Mouse (Mus musculus): ENCODE results near the gene Arfip2. TPM values are rescaled to one million over a fixed set of nuclear protein-coding genes. Genes with fewer than 3 reads are reported as not detected.
A peak's percentile ranks its signal among the peaks of the same experiment; 100 is the strongest.

Gene Arfip2
- polyA plus RNA-seq, 1 experiment: 111 TPM

DNA sequence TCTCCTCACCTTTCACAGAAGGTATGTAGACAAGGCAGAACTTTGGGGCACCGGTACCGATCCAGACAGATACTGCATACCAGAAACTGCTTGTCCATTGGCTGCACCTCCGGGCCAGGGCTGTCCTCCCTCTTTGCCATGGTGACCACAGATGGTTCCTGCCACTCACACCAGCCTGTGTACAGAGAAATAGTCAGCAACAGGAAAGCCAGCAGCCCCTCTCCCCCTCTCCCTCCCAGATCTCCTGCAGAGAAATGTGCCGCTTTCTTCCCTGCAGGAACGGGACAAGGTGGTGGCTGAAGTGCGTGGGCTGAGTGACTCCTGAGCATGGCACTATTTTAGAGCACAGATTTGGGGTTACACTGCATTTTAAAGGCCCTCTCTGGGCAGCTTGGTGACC, 14.8 kb downstream of the Arfip2 start:
- H3K27ac ChIP-seq (ENCODE audit: insufficient read depth, low read length): peak overlapping the region; percentile 84
- DNase-seq: peak; percentile 79 to 91
- H3K4me1 ChIP-seq (ENCODE audit: control insufficient read depth, insufficient read depth, low read length): peaks cover 55% of the 10 kb centered on the region
- peak overlapping the region; percentile 52 for H3K4me3 ChIP-seq (replicated peaks; ENCODE audit: insufficient read depth, low read depth, low read length)
- H3K27me3 ChIP-seq (ENCODE audit: control insufficient read depth, insufficient read depth, low read length): no peaks in the 10 kb centered on the region
- WGBS: 2% methylated on average over 6 of the region's 6 CpGs
- TF ChIP-seq POLR2A (IDR thresholded peaks at IDR 0.05; ENCODE audit: borderline replicate concordance, insufficient read depth, low read length): 0 out of 2 replicates have a peak, but pooled peaks have one; percentile 12
- no peak for TF ChIP-seq CTCF (IDR thresholded peaks at IDR 0.05; ENCODE audit: borderline replicate concordance, insufficient read depth, low read depth, low read length)

DNA sequence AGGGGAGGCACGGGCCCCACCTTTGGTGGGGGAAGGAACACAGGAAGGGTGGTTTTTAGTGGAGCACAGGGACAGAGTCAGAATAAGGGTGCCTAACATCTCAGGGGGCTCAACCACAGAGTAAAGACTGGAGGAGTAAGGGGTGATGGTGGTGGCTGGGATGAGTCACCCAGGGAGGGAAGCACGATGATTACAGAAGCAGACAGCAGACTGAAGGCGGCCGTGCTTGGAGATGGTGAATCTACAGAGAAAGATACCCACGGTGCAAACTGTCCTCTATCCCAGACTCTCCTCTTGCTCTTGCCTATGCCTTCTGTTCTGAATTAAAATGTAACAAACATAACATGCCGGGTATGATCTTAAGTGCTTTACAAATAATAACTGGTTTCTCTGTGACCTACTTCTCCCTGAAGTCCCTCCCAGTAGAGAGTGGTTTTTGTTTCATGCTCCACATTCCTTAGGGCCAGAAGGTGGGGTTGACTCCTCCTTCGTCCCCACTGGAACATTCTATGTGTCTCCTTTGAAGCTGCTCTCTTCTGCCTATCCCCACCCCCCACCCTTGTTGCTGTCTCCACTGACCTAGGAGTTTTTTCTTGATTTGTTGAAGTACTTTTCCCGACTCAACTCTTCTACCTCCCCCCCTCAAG, 18.4 kb downstream of the Arfip2 start:
- 58% methylated on average over 8 of the region's 8 CpGs for WGBS
- no peaks in the 10 kb centered on the region for H3K27me3 ChIP-seq (ENCODE audit: control insufficient read depth, insufficient read depth, low read length)
- H3K4me3 ChIP-seq (replicated peaks; ENCODE audit: insufficient read depth, low read depth, low read length): no peak overlapping the region
- TF ChIP-seq POLR2A (IDR thresholded peaks at IDR 0.05; ENCODE audit: borderline replicate concordance, insufficient read depth, low read length) (no peak), CTCF (IDR thresholded peaks at IDR 0.05; ENCODE audit: borderline replicate concordance, insufficient read depth, low read depth, low read length) (no peak)
- peaks cover 45% of the 10 kb centered on the region for H3K4me1 ChIP-seq (ENCODE audit: control insufficient read depth, insufficient read depth, low read length)
- peak in 1 of 2 experiments; percentile 8 for DNase-seq
- H3K27ac ChIP-seq (ENCODE audit: insufficient read depth, low read length): peak overlapping the region; percentile 31; the same call in 1 of the 2 replicates

DNA sequence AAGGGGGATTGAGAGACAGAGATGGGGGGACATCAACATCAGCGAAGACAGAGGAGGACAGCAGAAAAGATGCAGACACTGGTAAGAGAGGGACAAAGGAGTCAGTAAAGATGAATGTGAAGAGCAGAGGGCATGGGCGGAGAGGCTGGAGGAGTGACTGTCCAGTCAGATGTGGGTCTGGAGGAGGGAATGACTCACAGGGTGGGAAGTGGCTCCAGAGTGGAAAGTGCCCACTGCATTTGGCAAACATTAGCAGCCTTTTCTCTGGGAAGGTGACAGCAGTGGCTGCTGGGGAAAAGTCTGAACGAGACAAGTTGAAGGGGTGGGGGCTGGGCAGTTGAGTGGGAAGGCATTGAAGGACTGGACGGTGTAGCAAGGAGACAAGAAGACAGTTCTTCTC, 19.2 kb downstream of the Arfip2 start:
- Histone ChIP-seq H3K4me3 (replicated peaks; ENCODE audit: insufficient read depth, low read depth, low read length) (no peak overlapping the region), H3K4me1 (ENCODE audit: control insufficient read depth, insufficient read depth, low read length) (peaks cover 45% of the 10 kb centered on the region), H3K27ac (ENCODE audit: insufficient read depth, low read length) (no peak overlapping the region), H3K27me3 (ENCODE audit: control insufficient read depth, insufficient read depth, low read length) (no peaks in the 10 kb centered on the region)
- no peak for TF ChIP-seq POLR2A (IDR thresholded peaks at IDR 0.05; ENCODE audit: borderline replicate concordance, insufficient read depth, low read length)
- TF ChIP-seq CTCF (IDR thresholded peaks at IDR 0.05; ENCODE audit: borderline replicate concordance, insufficient read depth, low read depth, low read length): no peak
- WGBS: 55% methylated on average over 4 of the region's 4 CpGs
- DNase-seq: peak in 1 of 2 experiments; percentile 15

DNA sequence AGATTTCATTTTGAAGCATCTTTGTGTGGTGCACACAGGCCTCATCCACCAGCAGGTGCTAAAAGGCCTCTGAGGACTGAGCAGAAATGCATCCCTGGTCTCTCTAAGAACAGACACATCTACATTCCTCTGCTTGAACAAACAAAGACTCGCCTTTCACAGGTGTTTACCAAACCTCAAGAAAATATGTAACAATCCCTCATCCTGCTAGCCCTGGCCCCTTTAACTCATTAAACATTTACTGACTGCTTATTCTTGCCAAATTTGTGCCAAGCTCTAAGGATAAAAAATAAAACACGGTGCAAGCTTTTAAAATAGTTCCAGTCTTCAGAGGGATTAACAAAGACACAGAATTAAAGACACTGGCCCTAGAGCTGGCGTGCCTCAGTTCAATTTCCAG, 20.5 kb downstream of the Arfip2 start:
- peaks cover 35% of the 10 kb centered on the region for H3K4me1 ChIP-seq (ENCODE audit: control insufficient read depth, insufficient read depth, low read length)
- no peak overlapping the region for H3K4me3 ChIP-seq (replicated peaks; ENCODE audit: insufficient read depth, low read depth, low read length)
- no peak overlapping the region for H3K27ac ChIP-seq (ENCODE audit: insufficient read depth, low read length)
- H3K27me3 ChIP-seq (ENCODE audit: control insufficient read depth, insufficient read depth, low read length): no peaks in the 10 kb centered on the region
- TF ChIP-seq CTCF (IDR thresholded peaks at IDR 0.05; ENCODE audit: borderline replicate concordance, insufficient read depth, low read depth, low read length) (no peak), POLR2A (IDR thresholded peaks at IDR 0.05; ENCODE audit: borderline replicate concordance, insufficient read depth, low read length) (no peak)
- 77% methylated on average over 3 of the region's 3 CpGs for WGBS
- no peak for DNase-seq

DNA sequence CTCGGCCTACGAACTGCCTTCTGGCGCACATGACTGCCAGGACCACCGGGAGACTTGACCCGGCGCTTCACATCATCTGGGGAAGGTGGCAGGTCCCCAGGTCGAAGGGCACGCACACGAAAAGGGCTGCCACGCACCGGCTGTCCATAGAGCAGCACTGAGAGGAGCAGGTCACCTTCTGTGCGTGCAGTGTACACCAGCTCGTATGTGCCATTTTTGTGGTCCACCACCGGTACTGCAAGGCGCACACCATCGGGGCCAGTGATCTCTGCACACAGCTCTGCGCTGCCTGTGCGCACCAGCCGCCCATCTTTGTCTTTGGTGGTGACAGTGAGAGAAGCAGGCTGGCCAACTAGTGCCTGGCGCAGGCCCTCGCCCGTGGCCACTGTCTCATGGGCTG, 22.4 kb downstream of the Arfip2 start:
- WGBS: 90% methylated on average over 22 of the region's 22 CpGs
- TF ChIP-seq CTCF (IDR thresholded peaks at IDR 0.05; ENCODE audit: borderline replicate concordance, insufficient read depth, low read depth, low read length): no peak
- TF ChIP-seq POLR2A (IDR thresholded peaks at IDR 0.05; ENCODE audit: borderline replicate concordance, insufficient read depth, low read length): no peak

DNA sequence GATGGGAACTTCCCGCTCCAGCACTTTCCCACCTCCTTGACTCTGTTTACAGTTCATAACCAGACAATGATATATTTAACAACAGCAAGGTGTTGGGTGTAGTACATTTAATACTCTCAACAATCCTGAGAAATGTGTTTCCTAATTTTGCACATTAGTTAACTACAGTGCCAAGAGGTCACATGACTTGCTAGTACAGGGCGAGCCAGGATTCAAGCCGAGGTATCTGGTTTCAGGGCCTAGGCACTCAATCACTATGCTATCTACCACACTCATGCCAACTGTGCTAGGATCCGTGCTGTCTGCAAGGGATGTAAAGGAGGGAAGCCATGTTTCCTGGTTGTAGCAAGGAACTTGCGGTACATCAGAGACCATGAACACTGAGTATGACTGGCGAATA, 23.7 kb downstream of the Arfip2 start:
- Histone ChIP-seq H3K27me3 (ENCODE audit: control insufficient read depth, insufficient read depth, low read length) (no peaks in the 10 kb centered on the region), H3K4me1 (ENCODE audit: control insufficient read depth, insufficient read depth, low read length) (peaks cover 16% of the 10 kb centered on the region), H3K27ac (ENCODE audit: insufficient read depth, low read length) (no peak overlapping the region), H3K4me3 (replicated peaks; ENCODE audit: insufficient read depth, low read depth, low read length) (no peak overlapping the region)
- no peak for TF ChIP-seq CTCF (IDR thresholded peaks at IDR 0.05; ENCODE audit: borderline replicate concordance, insufficient read depth, low read depth, low read length)
- 55% methylated on average over 6 of the region's 6 CpGs for WGBS
- DNase-seq: no peak

More for the DNA sequence above, 22.4 kb downstream of the Arfip2 start:
- peaks cover 21% of the 10 kb centered on the region for H3K4me1 ChIP-seq (ENCODE audit: control insufficient read depth, insufficient read depth, low read length)
- no peak for DNase-seq
- no peak overlapping the region; the same call in 1 of the 2 replicates for H3K27ac ChIP-seq (ENCODE audit: insufficient read depth, low read length)
- H3K4me3 ChIP-seq (replicated peaks; ENCODE audit: insufficient read depth, low read depth, low read length): no peak overlapping the region
- H3K27me3 ChIP-seq (ENCODE audit: control insufficient read depth, insufficient read depth, low read length): no peaks in the 10 kb centered on the region

DNA sequence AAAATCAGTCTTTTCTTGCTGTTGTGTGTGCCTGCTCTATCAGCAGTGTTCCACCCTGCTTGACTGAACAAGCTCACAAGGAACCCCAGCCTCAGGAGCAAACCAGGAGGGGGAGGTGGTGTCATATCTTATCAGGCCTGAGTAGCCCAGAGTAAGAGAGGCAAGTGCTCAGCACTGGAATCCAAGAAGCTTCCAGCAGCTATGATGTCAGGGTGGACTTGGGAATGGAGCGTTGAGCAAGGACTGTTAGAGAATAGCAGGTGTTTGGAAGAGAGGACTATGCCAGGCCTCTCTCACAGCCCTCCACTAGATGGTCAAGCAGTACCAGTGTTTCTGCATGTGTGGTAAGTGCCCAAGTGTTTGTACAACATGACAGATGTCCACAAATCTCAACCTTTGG, 24.5 kb downstream of the Arfip2 start:
- peaks cover 9% of the 10 kb centered on the region for H3K4me1 ChIP-seq (ENCODE audit: control insufficient read depth, insufficient read depth, low read length)
- no peak for TF ChIP-seq POLR2A (IDR thresholded peaks at IDR 0.05; ENCODE audit: borderline replicate concordance, insufficient read depth, low read length)
- no peak for TF ChIP-seq CTCF (IDR thresholded peaks at IDR 0.05; ENCODE audit: borderline replicate concordance, insufficient read depth, low read depth, low read length)
- H3K27ac ChIP-seq (ENCODE audit: insufficient read depth, low read length): no peak overlapping the region
- 29% methylated on average over 1 of the region's 1 CpGs for WGBS
- no peaks in the 10 kb centered on the region for H3K27me3 ChIP-seq (ENCODE audit: control insufficient read depth, insufficient read depth, low read length)
- no peak for DNase-seq
- H3K4me3 ChIP-seq (replicated peaks; ENCODE audit: insufficient read depth, low read depth, low read length): no peak overlapping the region

DNA sequence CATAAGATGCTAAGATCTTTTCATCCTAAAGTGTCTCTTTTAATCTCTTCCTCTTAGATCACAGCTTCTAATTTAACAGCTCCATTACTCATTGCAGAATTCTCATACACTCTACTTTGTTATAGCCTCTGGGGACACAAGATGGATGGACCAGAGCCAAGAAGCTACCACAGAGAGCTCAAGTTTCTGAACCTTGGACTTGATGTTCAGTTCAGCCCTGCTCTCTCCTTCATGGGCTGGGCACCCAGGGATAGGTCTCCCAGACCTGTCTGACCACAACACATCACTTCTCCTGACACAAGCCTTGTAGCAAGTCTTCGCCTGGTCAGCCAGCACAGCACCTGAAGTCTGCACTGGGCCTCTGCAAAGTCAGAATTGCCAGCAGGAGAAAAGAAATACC, 25.8 kb downstream of the Arfip2 start:
- no peak for DNase-seq
- H3K4me3 ChIP-seq (replicated peaks; ENCODE audit: insufficient read depth, low read depth, low read length): no peak overlapping the region
- H3K27ac ChIP-seq (ENCODE audit: insufficient read depth, low read length): no peak overlapping the region
- WGBS: 100% methylated on average over 1 of the region's 1 CpGs
- TF ChIP-seq CTCF (IDR thresholded peaks at IDR 0.05; ENCODE audit: borderline replicate concordance, insufficient read depth, low read depth, low read length) (no peak), POLR2A (IDR thresholded peaks at IDR 0.05; ENCODE audit: borderline replicate concordance, insufficient read depth, low read length) (no peak)
- H3K4me1 ChIP-seq (ENCODE audit: control insufficient read depth, insufficient read depth, low read length): peaks cover 9% of the 10 kb centered on the region
- no peaks in the 10 kb centered on the region for H3K27me3 ChIP-seq (ENCODE audit: control insufficient read depth, insufficient read depth, low read length)
